Mouse (Mus musculus) lung, adult 18-20 months (tissue): ENCODE results near the gene Hspb9.

Experiments
- DNase-seq, 2 experiments: peaks; one replicate each; pipeline ENCODE4 v3.0.0; 2022; ENCODE audit warnings: mixed read lengths in 2 of 2

The Hspb9 gene

DNA sequence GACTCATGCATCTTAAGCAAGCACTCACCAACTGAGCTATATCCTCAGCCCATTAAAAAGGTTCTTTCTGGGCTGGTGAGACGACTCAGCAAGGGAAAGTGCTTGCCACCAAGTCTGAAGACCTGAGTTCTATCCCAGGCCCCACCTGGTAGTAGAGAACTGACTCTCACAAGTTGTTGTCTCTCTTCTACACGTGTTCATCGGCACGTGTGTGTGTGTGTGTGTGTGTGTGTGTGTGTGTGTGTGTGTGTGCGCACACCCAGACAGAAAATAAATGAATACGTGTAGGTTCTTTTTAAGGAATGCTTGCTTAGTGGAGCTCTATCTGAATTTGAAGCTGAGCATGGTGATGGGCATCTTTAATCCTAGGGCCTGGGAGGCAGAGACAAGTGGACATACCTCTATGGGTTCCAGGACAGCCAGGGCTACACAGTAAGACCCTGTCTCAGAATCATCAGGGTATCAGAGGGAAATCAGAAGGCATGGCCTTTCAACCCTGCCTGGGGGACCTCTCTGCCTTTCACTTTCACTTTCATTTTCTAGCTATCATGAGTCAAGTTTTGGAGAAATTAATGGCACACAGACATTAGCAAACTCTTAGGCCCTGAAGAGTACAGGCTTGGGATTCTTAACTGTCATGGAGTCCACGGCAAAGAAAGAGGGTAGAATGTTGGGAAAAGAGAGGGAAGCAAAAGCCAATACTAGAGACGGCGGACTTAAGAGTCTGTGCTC is 21.6 kb downstream of the Hspb9 start:
- DNase-seq, result no peak

DNA sequence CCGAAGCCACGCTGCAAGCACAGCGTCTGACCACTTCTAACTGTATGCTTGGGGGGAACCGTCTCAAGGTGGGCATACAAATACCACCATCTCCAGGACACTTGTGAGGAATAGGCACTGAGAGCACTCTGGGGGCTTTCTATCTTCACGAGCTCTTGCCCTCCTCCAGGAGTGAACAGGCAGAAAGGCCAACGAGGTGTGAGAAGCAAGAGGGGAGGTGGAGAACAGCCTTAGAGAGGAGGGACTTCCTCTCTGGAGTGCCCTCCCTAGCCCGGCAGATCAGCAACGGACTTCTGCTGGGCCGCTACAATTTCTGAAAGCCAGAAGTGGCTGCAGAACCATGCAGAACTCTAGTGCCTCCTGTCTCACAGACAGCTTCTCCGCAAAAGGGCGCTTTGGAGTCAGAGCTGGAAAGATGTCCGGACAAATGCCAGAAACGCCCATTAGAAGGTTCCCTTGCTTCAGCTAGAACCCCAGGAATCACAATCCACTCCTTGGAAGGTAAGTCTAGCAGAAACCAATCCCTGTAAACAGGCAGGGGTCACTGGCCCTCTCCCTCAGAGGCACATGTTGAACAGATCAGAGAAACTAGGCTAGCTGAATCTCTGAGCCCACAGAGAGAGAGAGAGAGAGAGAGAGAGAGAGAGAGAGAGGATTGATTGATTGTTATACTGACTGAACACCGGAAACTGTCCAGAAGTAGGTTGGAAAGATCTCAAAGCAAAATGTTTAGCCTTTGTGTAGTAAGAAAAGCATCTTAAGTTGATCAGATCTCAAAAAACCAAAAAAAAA is 22.5 kb downstream of the Hspb9 start:
- DNase-seq, result no peak

DNA sequence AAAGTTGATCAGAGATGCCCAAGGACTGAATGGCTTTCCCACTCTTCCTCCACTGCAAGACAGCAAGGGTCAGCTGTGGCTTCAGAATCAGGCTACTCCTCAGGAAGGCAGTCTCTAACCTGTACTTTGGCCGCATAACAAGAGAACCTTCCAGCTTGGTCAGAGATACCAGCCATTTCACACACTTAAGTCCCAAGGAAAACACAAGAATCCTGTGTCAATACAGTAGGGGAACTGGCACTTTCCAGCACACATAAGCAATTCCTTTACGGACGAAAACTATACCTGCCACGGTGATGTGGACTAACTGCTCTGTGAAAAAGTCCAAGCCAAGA is 23.1 kb downstream of the Hspb9 start:
- no peak for DNase-seq

DNA sequence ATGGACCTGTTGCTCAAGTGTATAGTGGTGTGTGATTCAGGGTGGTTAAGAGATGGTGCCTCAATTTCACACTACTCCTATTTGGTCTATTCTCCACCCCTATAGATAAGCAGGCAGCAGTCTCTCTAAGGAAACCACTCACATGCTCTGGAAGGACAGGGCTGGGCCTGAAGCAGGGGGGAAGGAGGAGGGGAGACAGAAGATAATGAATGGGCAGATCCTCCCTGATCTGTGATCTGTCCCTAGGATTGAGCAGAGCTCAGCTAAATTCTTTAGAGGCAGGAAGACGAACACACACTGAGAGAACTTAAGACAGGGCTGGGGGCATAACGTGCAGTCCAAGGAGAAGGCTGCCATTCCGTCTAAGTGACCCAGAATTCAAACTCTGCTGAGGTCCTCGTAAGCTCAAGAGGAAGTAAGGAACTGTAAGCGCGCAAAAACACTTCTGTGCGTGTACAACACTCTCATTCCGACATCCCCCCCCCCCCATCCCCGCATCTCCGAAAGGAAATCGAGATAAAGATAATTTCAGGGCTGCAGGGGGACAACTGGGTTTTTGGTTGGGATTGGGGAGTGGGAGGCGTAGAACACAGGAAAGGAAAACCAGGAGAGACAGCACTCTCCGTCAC is 23.6 kb downstream of the Hspb9 start:
- no peak for DNase-seq

DNA sequence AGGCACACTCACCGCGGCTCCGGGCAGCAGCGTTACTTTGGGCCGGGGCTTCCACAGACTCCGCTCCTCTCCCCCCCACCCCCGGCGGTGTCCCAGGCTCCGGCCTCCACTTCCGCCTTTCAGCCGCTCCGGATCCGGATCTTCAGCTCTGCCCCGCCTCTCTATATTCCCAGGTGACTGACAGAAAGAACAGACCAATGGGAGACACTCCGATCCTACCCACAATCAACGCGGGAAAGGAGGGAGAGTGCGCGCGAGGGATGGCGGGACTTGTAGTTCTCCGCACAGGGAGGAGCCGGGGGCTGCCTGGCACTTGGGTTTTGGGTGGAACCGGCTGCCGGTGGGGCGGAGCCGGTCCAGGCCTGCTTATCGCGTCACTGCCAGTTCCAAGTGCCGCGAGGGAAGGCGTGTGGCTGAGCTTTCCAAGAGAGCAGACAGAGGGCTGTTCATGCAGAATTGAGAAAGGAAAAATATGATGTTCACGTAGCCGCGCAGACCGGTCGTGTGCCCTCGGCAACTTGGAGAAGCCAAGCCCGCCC is 24.5 kb downstream of the Hspb9 start, which contains the start of gene Rab5c:
Gene Rab5c (minus strand): TSS at position 150 of the 539 bp plus-strand sequence.
- DNase-seq, result peak; percentile 100

DNA sequence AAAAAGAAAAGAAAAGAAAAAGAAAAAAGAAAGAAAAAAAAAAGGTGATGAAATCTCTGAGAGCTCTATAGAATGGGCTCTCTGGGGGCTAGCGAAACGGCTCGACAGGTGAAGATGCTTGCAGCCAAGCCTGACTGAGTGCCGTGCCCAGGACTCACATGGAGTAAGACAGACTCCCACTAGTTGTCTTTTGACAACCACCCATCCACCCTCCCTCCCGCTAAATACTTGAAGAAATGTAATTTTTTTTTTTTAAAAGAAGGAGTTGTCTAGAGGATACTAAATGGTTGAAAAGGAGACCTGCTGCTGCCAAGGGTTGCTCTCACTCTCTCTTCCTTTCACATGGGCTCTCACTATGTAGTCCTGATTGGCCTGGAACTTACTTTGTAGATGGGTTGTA is 25.1 kb downstream of the Hspb9 start:
- DNase-seq, result no peak

DNA sequence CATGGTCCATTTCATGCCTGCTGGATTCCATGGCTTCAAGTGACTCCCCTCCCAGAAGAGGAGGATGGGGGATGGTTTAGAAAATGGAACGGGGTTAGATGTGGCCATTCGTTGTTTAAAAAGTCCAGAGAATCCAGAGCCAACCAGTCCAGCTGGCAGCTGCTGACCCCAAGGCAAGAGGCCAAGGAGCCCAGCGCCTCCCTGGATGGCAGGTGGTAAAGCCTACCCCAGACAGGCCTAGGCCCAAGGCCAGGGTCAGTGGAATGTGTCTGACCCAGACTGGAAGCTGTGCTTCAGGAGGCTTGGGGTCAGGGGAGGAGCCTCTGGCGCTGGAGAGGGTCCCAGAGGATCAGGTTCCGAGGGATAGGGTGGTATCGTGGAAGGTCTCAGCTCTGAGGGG is 27.7 kb downstream of the Hspb9 start:
- DNase-seq, result no peak

DNA sequence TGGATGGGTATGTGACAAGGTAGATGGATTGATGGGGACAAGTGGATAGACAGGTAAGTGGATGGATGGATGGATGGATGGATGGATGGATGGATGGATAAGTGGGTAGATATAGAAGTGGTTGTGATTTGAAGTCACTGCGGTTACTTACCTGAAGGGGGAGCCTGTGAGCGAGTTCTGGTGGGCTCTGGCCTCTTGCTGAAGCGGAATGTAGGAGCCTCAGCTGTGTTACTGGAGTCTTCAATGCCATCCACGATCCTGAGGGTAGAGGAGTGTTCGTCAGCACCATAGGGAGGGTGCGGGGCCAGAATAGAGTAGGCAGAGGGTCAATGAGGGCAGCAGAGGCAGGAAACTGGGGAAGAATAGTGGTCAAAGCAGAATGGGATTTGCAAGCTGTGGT is 31.4 kb downstream of the Hspb9 start:
- no peak for DNase-seq

DNA sequence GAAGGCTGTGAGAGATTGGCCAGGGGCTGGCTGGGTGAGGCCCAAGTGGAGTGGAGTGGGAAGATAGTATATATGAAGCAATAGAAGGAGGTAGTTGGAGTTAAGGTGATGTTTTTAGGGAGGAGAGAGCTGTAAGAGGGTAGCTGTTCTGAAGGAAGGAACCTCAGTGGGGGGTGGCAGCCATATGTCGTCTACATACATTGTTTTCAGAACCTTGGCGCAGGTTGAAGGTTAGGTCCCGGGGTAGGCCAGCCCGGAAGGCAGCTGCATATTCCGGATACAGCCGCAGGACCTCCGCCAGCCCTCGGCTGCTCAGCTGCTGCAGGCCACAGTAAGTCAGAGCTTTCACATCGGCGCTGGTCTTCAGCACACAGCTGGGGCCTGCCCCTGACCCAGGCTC is 32.9 kb downstream of the Hspb9 start:
- DNase-seq, result no peak

DNA sequence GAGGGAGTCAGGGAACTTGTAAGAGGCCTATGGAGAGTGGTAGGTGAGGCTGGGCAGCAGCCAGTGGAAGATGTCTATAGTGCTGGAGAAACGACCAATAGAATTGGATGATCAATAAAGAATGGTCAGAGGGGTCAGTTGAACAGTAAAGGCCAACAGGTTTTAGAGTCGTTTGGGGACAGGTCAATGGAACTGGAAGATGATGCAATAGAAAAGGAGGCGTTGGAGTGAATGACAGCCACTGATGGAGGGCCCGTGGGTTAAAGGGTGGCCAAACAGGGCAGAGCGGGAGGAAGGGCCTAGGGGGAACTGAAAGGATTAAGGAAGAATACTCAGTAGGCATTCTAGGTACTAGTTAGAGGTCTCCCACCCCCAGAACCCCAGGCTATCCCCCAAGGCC is 33.5 kb downstream of the Hspb9 start:
- no peak for DNase-seq

DNA sequence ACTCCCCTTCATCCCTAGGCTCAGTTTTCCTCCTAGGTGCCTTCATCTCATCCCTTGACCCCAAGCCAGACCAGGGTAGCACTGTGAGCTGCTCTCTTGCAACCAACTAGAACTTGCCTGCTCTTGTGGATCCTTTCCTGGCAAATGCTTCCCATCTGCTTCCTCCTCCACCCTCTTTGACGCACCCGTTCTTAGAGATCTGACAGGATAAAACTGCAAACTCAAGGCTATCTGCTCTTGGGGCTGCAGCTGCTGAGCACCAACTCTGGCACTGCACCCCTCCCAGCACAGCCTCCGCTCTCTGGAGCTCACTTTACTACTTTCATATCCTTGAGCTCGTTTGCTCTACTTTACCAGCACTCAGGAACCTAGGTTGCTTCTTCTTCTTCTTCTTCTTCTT is 35.0 kb downstream of the Hspb9 start:
- DNase-seq, result no peak

DNA sequence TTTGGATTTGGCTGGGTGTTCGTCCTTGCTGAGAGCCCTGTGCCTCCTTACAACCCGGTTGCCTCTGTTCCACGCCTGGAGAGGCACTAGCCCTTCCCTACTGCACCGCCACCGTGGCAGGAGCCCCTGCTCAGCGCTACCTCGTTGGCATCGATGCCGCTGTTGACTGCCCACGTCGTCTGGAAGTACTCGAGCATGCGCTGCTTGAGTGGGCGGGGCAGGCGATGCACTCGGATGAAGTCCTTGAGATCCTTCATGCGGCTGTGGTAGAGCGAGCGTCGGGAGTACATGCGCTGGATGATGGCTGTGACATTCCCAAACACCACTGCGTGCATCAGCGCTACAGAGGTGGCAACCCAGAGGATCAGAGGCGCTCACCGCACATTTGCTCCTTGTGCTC is 35.8 kb downstream of the Hspb9 start:
- DNase-seq, result no peak

DNA sequence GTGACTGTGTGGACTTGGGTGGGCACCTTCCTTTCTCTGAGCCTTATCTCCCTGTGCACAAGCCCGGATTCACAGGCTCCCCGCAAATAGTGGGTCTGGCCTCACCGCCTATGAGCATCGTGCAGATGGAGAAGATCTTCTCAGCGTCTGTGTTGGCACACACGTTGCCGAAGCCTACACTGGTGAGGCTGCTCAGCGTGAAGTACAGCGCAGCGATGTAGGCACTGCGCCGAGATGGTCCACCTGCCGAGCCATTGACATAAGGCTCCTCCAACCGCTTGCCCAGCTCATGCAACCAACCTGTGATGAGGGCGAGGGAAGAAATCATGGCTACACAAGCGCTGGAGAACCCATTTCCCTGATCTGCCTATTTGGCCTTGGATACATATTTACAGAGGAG is 36.5 kb downstream of the Hspb9 start:
- DNase-seq, result no peak

DNA sequence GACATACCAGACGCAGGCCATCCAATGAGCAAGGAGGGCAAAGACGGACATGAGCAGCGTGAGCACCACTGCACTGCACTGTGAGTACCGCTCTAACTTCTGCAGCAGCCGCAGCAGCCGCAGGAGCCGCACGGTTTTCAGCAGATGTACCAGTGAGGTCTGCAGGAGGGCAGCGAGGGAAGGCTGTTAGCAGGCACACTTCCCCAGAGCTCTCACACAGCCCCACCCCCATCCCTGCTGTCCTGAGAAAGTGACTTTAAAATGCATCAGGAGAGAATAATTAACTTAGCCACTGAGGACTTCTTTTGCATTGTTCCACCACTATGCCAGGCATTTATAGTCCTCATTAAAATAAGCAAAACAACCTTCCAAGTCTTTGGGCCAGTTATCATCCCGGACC is 38.6 kb downstream of the Hspb9 start:
- DNase-seq, result no peak

DNA sequence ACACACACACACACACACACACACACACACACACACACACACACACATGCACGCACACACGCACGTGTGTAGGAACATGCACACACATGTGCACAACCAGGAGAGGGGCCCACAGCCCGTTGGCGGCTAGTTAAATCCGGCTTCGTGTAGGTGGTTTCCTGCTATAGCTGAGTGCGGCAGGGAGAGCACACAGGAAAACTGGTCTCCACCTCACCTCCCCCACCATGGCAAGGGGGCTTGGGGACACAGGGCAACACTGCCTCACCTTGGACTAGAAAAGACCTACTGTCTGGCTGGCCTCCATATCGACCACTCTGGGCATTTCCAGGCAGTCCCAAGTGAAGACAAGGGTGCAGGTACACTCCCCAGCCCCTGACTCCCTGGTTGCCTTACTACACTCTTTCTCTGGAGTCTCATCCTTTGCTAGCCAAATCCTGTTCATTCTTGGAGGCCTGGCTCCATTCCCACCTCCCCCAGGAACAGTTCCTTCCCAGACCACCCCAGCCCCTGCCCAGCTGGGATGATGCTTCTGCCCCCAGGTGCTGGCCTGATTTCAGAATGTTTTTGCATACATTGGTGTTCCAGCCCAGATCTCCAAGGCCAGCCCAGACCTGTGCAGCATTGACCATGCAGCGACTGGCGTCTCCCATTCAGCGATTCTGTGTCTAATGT is 40.5 kb downstream of the Hspb9 start:
- no peak for DNase-seq

DNA sequence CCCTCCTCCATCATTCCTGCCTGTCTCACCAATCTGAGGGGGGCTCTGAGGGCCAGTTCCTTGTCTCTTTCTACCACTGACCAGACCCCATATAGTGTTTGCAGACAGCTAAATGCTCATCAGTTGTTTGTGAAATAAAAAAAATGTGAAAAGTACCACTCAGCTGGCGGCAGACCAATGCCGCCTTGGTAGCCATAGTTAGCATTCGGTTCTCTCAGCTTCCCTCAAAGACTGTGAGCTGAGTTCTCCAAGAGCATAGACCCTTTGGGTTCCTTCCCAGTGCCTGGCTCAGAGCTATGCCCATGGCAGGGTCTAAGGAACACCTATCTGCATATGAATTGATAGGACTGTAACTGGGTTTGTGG is 41.0 kb downstream of the Hspb9 start:
- DNase-seq, result no peak

DNA sequence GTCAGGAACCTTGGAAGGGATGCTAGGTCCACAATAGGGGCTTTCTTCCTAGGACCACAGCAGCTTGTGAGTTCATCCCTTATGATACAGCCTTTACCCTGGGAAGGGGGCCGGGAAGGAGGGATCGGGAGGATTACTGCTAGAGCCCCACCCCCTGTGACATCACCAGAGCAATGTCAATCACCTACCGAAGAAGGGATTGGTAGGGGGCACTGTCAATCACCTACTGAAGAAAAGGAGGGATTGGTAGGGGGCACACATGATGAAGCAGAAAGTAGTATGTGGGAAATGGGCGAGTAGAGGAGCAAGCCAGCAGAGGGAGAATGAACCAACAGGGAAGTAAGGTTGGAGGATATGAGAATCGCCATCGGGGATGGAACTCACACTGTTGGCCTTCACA is 42.8 kb downstream of the Hspb9 start:
- DNase-seq, result no peak

DNA sequence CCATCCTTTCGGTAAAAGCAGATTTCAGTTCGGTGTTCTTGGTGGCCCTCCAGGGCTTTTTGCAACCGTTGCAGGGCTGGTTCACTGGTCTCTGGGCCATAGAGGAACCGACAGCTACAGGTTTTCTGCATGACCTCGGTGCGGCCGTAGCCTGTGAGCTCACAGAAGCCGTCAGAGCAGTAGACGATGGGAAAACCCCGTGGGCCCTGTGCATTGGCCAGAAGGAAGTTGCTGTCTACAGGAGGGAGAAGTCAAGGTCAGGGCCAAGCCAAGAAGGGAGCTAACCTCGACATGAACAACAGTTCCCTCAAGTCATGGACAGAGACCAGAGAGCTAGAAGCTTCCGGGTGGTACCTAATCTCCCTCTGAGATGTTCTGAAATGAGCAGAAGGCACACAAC is 43.9 kb downstream of the Hspb9 start:
- no peak for DNase-seq

DNA sequence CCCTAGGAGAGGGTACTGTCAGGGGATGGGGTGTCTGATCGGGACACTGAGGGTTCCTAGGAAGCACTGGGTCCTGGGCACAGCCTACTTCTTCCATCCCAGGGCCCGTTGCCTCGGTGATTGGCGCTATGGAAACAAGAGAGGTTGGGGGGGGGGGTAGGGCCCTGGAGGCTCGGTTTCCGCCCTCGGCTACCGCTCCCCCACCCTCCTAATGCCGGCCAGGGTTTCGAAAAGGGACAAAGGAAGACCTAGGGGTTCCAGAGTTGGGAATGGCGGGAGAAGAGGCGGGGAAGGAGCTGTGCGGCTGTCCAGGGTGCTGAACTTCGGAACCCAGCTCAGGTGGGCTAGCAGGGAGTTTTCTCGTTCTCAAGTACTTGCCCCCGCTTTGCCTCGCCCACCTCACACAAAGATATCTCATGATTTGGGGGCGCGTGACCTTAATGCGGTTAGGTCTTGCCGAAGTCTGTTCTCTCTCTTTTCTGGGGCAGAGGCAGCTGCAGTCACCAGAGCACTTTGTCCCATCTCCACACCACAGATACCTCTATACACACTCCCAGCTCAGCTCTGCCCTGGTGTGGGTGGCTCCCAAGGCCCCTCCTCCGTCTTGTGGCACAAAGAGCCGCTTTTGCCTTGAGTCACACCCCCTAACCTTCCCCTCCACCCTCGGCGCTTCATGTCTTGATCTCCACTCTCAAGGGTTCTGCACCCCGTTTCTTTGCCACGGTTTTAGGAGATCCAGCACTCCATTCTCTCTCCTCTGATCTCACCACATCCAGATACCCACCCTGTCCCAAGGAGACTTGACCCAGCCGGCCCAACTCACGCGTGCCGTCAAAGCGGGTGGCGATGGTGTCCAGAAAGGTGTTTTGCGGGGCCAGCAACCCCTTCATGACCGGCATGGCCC is 45.3 kb downstream of the Hspb9 start:
- peak; percentile 38 to 40 for DNase-seq

DNA sequence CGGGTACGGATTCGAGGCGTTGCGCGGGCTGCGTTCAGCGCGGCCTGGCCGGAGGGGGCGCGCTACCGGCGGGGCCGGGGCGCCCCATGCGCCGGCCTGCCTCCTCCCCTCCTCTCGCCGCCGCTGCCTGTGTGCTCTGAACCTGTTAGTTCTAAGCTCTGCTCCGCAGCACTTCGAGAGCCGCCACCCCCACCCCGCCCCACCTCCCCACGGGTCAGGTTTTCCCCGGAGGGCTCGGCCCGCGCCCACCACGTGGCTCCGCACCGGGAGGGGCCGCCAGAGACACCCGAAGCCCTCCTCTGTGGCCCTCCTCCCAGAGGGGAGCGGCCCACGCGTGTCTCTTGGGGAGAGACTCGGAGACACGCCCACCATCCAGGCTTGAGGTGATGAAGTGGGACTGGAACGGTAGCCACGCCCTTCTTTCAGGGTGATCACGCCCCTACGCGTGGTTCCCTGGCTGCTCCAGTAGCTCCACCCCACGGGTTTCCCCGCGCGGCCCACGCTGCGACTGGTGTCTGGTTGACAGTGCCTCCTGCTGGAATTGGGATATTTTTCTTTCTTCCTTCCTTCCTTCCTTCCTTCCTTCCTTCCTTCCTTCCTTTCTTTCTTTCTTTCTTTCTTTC is 46.1 kb downstream of the Hspb9 start, which contains the start of gene Kcnh4:
Gene Kcnh4 (minus strand): TSS at position 332 of the 623 bp plus-strand sequence.
- DNase-seq, result peak; percentile 76 to 85

DNA sequence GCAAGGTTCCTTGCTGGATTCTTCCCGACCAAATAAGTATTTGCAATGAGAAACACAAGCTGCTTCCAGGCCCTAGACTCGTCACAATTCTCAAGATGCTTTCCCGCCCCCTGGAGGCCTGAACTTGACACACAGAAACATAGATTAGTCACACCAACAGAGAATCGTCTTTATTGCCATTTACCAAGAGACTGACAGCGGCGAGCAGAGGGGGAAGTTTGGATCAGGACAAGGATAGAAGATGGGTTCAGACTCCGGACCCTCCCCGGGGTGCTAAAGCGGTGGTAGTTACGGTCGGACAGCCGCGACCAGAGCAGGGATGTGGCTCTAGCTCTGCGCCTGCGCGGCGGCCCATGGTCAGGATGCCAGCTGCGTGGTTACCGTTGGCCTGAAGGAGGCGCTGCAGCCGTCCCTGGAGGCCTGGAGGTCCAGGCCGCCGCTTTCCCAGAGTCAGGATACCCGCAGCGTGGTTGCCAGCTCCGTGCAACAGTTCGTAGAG is 47.9 kb downstream of the Hspb9 start:
- peak; percentile 79 to 87 for DNase-seq
